Mouse (Mus musculus) liver, adult 2 months (tissue): Measurements from ENCODE around the gene Col6a2. TPM values are rescaled to one million over a fixed set of nuclear protein-coding genes. Genes with fewer than 3 reads are reported as not detected.

ENCODE experiments used
- DNase-seq: peaks from one replicate; pipeline ENCODE4 v3.0.0-alpha.2; 2011; ENCODE audit warnings: low read depth, low spot score; ENCODE audit errors: extremely low read depth
- H3K27ac ChIP-seq: fragments of 200-500 bp; replicated peaks from 2 replicates; pipeline ENCODE4 v1.5.1; 2012; ENCODE audit warnings: low read depth, mild to moderate bottlenecking, control low read depth, inconsistent platforms, low read length; ENCODE audit not compliant: insufficient read depth
- H3K27me3 ChIP-seq: fragments of 200-500 bp; 2 replicates; pipeline ENCODE4 v1.6.1; 2012; ENCODE audit warnings: mild to moderate bottlenecking, moderate library complexity, low read length, inconsistent platforms; ENCODE audit not compliant: control insufficient read depth, insufficient read depth
- H3K36me3 ChIP-seq: fragments of 200-500 bp; 2 replicates; pipeline ENCODE4 v1.6.1; 2012; ENCODE audit warnings: low read length, inconsistent platforms; ENCODE audit not compliant: control insufficient read depth, insufficient read depth
- H3K4me1 ChIP-seq: fragments of 200-500 bp; 2 replicates; pipeline ENCODE4 v1.6.1; 2011; ENCODE audit warnings: low read length; ENCODE audit not compliant: control insufficient read depth, insufficient read depth
- H3K4me3 ChIP-seq: fragments of 200-500 bp; 2 replicates; pipeline ENCODE4 v1.5.1; 2011; ENCODE audit warnings: low read depth, mild to moderate bottlenecking, control low read depth, low read length, moderate library complexity; ENCODE audit not compliant: insufficient read depth
- H3K79me2 ChIP-seq: fragments of 200-500 bp; 2 replicates; pipeline ENCODE4 v1.6.1; 2012; ENCODE audit warnings: inconsistent platforms, mild to moderate bottlenecking, low read length, moderate library complexity; ENCODE audit not compliant: control insufficient read depth, insufficient read depth
- H3K9ac ChIP-seq: fragments of 200-500 bp; 2 replicates; pipeline ENCODE4 v1.6.1; 2012; ENCODE audit warnings: low read depth, mild to moderate bottlenecking, control low read depth, inconsistent platforms, low read length
- CTCF ChIP-seq: fragments of 200-500 bp; IDR thresholded peaks from 2 replicates; pipeline ENCODE4 v1.5.1; 2011; ENCODE audit warnings: low read depth, low read length, control low read depth
- POLR2A ChIP-seq: fragments of 200-500 bp; IDR thresholded peaks from 2 replicates; pipeline ENCODE4 v1.6.1; 2011; ENCODE audit warnings: low read length, control low read depth; ENCODE audit not compliant: insufficient read depth; ENCODE audit errors: extremely low read depth
- WGBS: fragments of 180-500 bp; shearing (Covaris S2); methylation state at CpG from one replicate; pipeline ENCODE4 v1.1.7; 2018; 5-methylcytosine and 5-hydroxymethylcytosine counted together
- polyA plus RNA-seq: library from polyadenylated mRNA; depleted of rRNA; stranded (reverse); fragments of >200 nt; gene quantifications from 2 replicates; pipeline ENCODE4 v1.2.3, GENCODE M21; 2012
- total RNA-seq: library from RNA; depleted of rRNA; stranded (reverse); fragments of >200 nt; gene quantifications from 2 replicates; pipeline ENCODE4 v1.2.3, GENCODE M21; 2014

Gene Col6a2
- total and polyA plus RNA-seq, 2 experiments = 1.8 to 3.6 TPM

- H3K4me3 ChIP-seq = no peak overlapping the region
- H3K79me2 ChIP-seq = no peaks in the 10 kb centered on the region
- WGBS = 87% methylated on average over 7 of the region's 7 CpGs
- H3K4me1 ChIP-seq = no peaks in the 10 kb centered on the region
- no peaks in the 10 kb centered on the region for H3K36me3 ChIP-seq
- H3K9ac ChIP-seq = no peak overlapping the region
- H3K27me3 ChIP-seq = no peaks in the 10 kb centered on the region
- no peak for DNase-seq
- TF ChIP-seq CTCF (no peak), POLR2A (no peak)
- H3K27ac ChIP-seq = no peak overlapping the region
These were observed 11.0 kb downstream of the Col6a2 start for GRCm38 (mm10) chr10:76612473-76612872.

GRCm38 (mm10) chr10:76602690-76603089 is 20.7 kb downstream of the Col6a2 start:
- 73% methylated on average over 3 of the region's 3 CpGs for WGBS
- no peak overlapping the region for H3K4me3 ChIP-seq
- no peaks in the 10 kb centered on the region for H3K4me1 ChIP-seq
- no peak overlapping the region for H3K9ac ChIP-seq
- TF ChIP-seq POLR2A (no peak), CTCF (no peak)
- no peak for DNase-seq
- H3K79me2 ChIP-seq = no peaks in the 10 kb centered on the region
- H3K27ac ChIP-seq = no peak overlapping the region
- H3K36me3 ChIP-seq = no peaks in the 10 kb centered on the region
- no peaks in the 10 kb centered on the region for H3K27me3 ChIP-seq

DNA sequence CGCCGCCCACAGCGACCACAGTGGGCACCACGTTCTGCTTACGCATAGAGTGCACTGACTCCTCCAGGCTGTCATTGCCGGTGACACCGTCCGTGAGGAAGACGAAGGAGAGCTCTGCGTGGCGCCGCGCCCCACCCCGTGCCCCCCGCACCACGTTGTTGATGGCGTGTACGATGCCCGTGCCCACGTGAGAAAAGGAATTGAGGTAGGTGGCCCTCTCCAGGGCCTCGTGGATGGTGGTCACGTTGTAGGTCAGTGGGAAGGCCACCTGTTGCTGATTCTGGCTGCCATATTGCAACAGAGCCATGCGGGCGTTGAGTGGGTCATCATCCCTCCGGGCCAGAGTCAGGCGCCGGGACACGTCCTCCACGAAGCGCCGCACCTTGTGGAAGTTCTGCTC is 27.1 kb downstream of the Col6a2 start:
- Histone ChIP-seq H3K27me3 (no peaks in the 10 kb centered on the region), H3K9ac (no peak overlapping the region), H3K4me1 (peaks cover 2% of the 10 kb centered on the region; the same call in 1 of the 2 replicates), H3K27ac (no peak overlapping the region), H3K4me3 (no peak overlapping the region), H3K36me3 (no peaks in the 10 kb centered on the region), H3K79me2 (no peaks in the 10 kb centered on the region)
- no peak for DNase-seq
- 96% methylated on average over 31 of the region's 31 CpGs for WGBS
- TF ChIP-seq CTCF (no peak), POLR2A (no peak)

DNA sequence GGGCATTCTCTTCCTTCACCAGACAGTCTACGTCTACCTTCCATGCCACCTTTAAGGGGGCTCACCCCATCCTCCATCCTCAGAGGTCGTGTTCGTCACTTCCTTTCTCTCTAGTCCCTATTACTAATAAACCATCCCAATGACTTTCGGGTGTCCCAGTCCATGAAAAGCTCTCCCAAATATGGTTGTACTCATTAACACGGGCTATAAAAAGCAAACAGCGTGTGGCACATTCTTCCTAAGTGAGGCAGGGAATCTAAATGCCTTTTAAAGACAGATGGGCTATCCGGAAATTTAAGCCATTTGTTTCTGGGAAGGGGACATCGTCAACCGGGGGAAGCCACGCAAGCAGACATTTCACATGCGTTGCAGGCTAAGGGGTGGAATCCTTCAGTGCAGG is 33.2 kb downstream of the Col6a2 start:
- H3K79me2 ChIP-seq = no peaks in the 10 kb centered on the region
- no peak overlapping the region for H3K4me3 ChIP-seq
- 86% methylated on average over 11 of the region's 11 CpGs for WGBS
- no peak overlapping the region for H3K9ac ChIP-seq
- no peak overlapping the region for H3K27ac ChIP-seq
- TF ChIP-seq POLR2A (no peak), CTCF (no peak)
- H3K27me3 ChIP-seq = no peaks in the 10 kb centered on the region
- DNase-seq = no peak
- peaks cover 5% of the 10 kb centered on the region; the same call in 1 of the 2 replicates for H3K36me3 ChIP-seq
- H3K4me1 ChIP-seq = peaks cover 2% of the 10 kb centered on the region; the same call in 1 of the 2 replicates

GRCm38 (mm10) chr10:76586190-76586589 is 37.2 kb downstream of the Col6a2 start:
- 65% methylated on average over 1 of the region's 1 CpGs for WGBS
- DNase-seq = no peak
- TF ChIP-seq POLR2A (no peak), CTCF (no peak)
- no peaks in the 10 kb centered on the region for H3K4me1 ChIP-seq
- H3K36me3 ChIP-seq = peaks cover 31% of the 10 kb centered on the region
- H3K79me2 ChIP-seq = no peaks in the 10 kb centered on the region
- no peak overlapping the region for H3K27ac ChIP-seq
- H3K27me3 ChIP-seq = no peaks in the 10 kb centered on the region; the same call in 1 of the 2 replicates
- no peak overlapping the region for H3K4me3 ChIP-seq
- H3K9ac ChIP-seq = no peak overlapping the region

DNA sequence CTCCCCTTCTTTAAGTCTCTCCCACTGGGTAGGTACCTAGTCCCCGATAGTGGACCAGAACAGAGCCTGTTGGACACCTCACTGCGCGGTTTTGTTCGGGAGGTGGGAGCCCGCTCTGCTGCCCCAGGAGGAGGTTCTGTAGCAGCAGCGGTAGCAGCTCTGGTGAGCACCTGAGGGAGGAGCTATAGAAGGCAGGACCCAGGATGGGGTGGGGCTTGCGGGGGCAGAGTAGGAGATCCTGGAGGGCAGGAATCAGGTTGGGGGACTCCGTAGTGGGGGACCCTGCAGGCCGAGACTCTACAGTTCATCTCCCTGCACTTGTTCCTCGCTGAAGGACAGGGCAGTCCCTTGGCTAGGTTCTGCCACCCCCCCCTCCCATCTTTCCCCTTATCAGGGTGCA is 39.3 kb downstream of the Col6a2 start:
- TF ChIP-seq CTCF (no peak), POLR2A (no peak)

More for the DNA sequence above, 39.3 kb downstream of the Col6a2 start:
- Histone ChIP-seq H3K79me2 (no peaks in the 10 kb centered on the region), H3K36me3 (peaks cover 31% of the 10 kb centered on the region), H3K4me3 (no peak overlapping the region), H3K27me3 (no peaks in the 10 kb centered on the region; the same call in 1 of the 2 replicates), H3K9ac (no peak overlapping the region), H3K4me1 (peaks cover 6% of the 10 kb centered on the region), H3K27ac (no peak overlapping the region)
- 62% methylated on average over 10 of the region's 10 CpGs for WGBS
- no peak for DNase-seq
